Mouse (Mus musculus): Measurements from ENCODE around the gene Abca13.

DNA sequence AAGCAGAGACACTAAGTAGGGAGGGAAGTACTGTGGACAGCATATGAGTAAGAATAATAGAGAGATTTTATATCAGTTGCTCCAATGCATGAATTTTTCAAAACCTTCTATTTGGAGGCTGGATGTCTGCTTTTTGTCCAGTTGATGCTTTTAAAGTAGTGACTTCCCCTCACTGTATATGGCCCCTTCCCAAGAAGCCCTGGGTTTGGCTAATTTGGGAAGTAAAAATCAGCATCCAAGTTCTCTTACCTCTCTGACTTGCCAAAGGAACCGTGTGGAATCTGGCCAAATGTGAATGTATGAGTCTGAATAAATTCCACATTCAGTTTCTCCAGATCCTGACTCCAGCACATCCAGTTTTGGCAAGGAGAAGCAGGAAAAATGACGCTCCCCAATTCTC, 228.5 kb downstream of the Abca13 start:
- no peak for TF ChIP-seq CTCF (IDR thresholded peaks at IDR 0.05; ENCODE audit: low read depth, low read length)
- TF ChIP-seq POLR2A (IDR thresholded peaks at IDR 0.05; ENCODE audit: borderline replicate concordance, low read depth, low read length), result no peak
